Mouse (Mus musculus) embryonic facial prominence, embryonic 15.5 days (tissue): ENCODE measurements around the gene Srgap2. TPM values are rescaled to one million over a fixed set of nuclear protein-coding genes. Genes with fewer than 3 reads are reported as not detected.

Experiments
- ATAC-seq: fragments of 200-750 bp; cut with Nextera tagmentation; 2 replicates; pipeline ENCODE4 v1.8.0; 2017; ENCODE audit warnings: low read depth, moderate TSS enrichment; ENCODE audit not compliant: insufficient number of reproducible peaks, low FRiP score, low TSS enrichment
- H3K27ac ChIP-seq: fragments of 300-500 bp; sonication (generic); replicated peaks from 2 replicates; pipeline ENCODE4 v1.5.1; 2015; ENCODE audit warnings: mild to moderate bottlenecking, inconsistent platforms
- H3K27me3 ChIP-seq: fragments of 300-500 bp; sonication (generic); 2 replicates; pipeline ENCODE4 v1.6.1; 2015; ENCODE audit warnings: inconsistent platforms
- H3K36me3 ChIP-seq: fragments of 300-500 bp; sonication (generic); 2 replicates; pipeline ENCODE4 v1.6.1; 2015; ENCODE audit warnings: mild to moderate bottlenecking, inconsistent platforms
- H3K4me1 ChIP-seq: fragments of 300-500 bp; sonication (generic); 2 replicates; pipeline ENCODE4 v1.6.1; 2015; ENCODE audit warnings: inconsistent platforms
- H3K4me2 ChIP-seq: fragments of 300-500 bp; sonication (generic); replicated peaks from 2 replicates; pipeline ENCODE4 v1.6.1; 2015; ENCODE audit warnings: mild to moderate bottlenecking, inconsistent platforms
- H3K4me3 ChIP-seq: fragments of 300-500 bp; sonication (generic); replicated peaks from 2 replicates; pipeline ENCODE4 v1.5.1; 2015; ENCODE audit warnings: mild to moderate bottlenecking, inconsistent platforms
- H3K9ac ChIP-seq: fragments of 300-500 bp; sonication (generic); 2 replicates; pipeline ENCODE4 v1.6.1; 2015; ENCODE audit warnings: inconsistent platforms
- H3K9me3 ChIP-seq: fragments of 300-500 bp; sonication (generic); replicated peaks from 2 replicates; pipeline ENCODE4 v1.6.1; 2016; ENCODE audit warnings: inconsistent platforms
- WGBS: fragments of 180-500 bp; shearing (Covaris S2); methylation state at CpG from one replicate; pipeline ENCODE4 v1.1.7; 2015; 5-methylcytosine and 5-hydroxymethylcytosine counted together
- polyA plus RNA-seq: library from polyadenylated mRNA; unstranded; fragments of >200 nt; fragmentation: Nextera tagmentation; extraction: Ambion mirVana; gene quantifications from 2 replicates; pipeline ENCODE4 v1.2.1, GENCODE M21; 2015

Gene Srgap2
- polyA plus RNA-seq, 1 experiment from 2014 or later: 18.0 TPM

DNA sequence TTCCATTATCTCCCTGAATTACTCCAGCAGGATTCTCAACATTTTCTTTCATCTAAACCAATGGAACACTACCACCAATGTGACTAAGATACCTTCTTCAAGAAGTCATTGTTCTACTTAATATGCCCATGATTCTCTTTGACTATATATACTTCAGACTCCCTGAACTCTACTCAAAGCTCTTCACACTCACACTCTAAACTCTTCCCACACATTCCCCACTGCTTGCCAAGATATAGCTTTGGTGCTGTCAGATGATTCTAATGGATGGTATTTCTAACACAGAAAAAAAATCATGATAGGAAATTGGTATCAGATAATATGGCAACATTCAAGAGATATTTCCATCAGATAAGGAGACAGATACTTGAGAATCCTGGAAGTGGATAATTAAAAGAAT, 129.0 kb downstream of the Srgap2 start:
- H3K9ac ChIP-seq: no peak overlapping the region
- H3K9me3 ChIP-seq: no peaks in the 10 kb centered on the region
- H3K4me2 ChIP-seq: no peak overlapping the region
- no peaks in the 10 kb centered on the region for H3K4me1 ChIP-seq
- H3K27me3 ChIP-seq: no peaks in the 10 kb centered on the region
- H3K27ac ChIP-seq: no peak overlapping the region
- no peak for ATAC-seq
- 0 out of 2 replicates have a peak, but pooled peaks cover 2% of the 10 kb centered on the region for H3K36me3 ChIP-seq
- H3K4me3 ChIP-seq: no peak overlapping the region

DNA sequence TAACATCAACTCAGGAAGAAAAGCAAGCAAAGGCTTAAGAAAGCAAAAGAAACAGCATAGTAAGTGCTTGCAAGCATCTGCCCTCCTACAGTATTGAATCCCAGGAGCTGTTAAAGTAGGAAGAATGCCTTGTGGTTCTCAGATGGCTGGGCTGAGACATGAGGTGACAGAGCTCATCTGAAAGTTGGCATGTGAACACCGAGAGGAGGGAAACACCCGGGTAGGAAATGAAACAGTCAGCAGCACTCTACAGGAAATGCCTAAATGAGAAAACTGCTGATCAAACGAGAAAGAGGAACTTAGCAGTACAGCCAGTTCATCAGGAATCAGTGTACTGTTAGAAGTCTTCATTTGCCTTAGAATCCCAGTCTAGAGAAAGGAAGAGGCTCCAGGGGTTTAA, 142.7 kb downstream of the Srgap2 start:
- Histone ChIP-seq H3K4me3 (no peak overlapping the region), H3K36me3 (no peaks in the 10 kb centered on the region), H3K9me3 (no peaks in the 10 kb centered on the region), H3K9ac (no peak overlapping the region), H3K4me1 (0 out of 2 replicates have a peak, but pooled peaks cover 5% of the 10 kb centered on the region), H3K27ac (no peak overlapping the region), H3K27me3 (no peaks in the 10 kb centered on the region), H3K4me2 (no peak overlapping the region)
- no peak for ATAC-seq
- WGBS: 25% methylated on average over 3 of the region's 3 CpGs

DNA sequence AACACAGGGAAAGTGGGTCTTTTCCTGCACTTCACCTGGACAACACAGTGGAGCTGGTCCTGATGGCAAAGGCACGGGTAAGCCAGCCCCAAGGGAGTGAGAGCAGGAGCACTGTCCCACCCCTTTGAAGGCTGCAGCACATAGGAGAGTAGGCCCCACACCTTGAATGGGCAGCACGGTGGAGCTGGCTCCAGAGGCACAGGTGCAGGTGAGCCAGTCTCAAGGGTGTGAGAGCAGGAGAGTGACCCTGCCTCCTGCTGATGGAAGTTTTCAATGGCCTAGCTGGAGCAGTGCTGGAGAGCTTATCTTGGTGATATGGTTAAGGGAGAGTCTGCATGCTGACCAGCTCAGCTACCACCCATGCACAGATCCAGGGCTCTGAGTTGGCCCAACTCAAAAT, 145.0 kb downstream of the Srgap2 start:
- Histone ChIP-seq H3K9me3 (no peaks in the 10 kb centered on the region), H3K4me2 (no peak overlapping the region), H3K9ac (no peak overlapping the region), H3K4me3 (no peak overlapping the region), H3K27ac (no peak overlapping the region), H3K36me3 (peaks cover 7% of the 10 kb centered on the region; the same call in 1 of the 2 replicates), H3K4me1 (0 out of 2 replicates have a peak, but pooled peaks cover 10% of the 10 kb centered on the region), H3K27me3 (no peaks in the 10 kb centered on the region)
- no peak for ATAC-seq
- 72% methylated on average over 2 of the region's 2 CpGs for whole genome bisulfite sequencing

DNA sequence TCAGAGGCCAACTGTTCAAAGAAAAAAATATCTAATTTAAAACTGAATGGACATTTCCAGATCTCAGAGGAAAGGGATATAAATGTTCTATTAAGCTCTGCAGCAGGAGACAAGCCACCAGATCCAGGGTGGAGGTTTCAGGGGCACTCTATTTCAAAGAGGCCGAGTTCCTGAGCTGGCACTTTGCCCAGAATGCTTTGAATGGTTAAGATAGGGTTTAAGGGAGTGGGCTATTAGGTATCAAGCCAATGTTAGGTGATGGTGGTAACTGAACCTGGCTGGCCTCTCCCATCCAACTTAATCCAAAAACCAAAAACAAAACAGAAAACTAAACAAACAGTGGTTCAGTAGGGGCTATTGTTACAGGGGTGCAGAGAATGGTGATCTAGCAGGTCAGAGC, 146.9 kb downstream of the Srgap2 start:
- H3K4me2 ChIP-seq: no peak overlapping the region
- no peaks in the 10 kb centered on the region for H3K27me3 ChIP-seq
- H3K4me3 ChIP-seq: no peak overlapping the region
- no peaks in the 10 kb centered on the region for H3K9me3 ChIP-seq
- peak; percentile 75; the same call in 1 of the 2 replicates for ATAC-seq
- 30% methylated on average over 1 of the region's 1 CpGs for WGBS
- 0 out of 2 replicates have a peak, but pooled peaks cover 10% of the 10 kb centered on the region for H3K4me1 ChIP-seq
- no peak overlapping the region for H3K27ac ChIP-seq
- no peak overlapping the region for H3K9ac ChIP-seq
- H3K36me3 ChIP-seq: peaks cover 7% of the 10 kb centered on the region; the same call in 1 of the 2 replicates

DNA sequence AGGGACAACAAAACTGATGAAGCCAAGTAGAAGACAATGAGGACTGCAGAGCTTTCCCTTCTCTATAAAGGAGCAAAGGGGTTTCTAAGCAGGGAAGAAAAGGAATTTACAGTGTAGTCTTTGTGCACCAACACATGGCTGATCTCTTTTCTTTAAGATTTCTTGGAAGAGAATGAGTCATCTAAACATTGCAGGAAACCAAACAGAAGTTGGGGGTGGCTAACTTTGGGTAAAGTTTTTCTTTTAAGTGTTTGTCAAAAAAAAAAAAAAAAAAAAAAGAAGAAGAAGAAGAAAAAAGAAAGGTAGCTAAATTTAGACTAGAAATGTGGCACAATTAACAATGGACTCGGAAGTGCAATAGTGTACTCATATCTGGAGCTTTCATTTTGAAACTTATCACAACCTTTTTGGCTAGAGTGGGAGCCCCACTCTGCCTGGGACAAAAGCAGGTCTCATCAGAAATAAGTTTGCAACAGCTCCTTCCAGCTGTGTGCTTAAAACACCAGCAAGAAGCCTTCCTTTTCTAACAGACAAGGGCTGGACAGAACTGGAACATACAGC, 148.2 kb downstream of the Srgap2 start:
- WGBS: 54% methylated on average over 1 of the region's 1 CpGs
- peaks cover 7% of the 10 kb centered on the region; the same call in 1 of the 2 replicates for H3K36me3 ChIP-seq
- 0 out of 2 replicates have a peak, but pooled peaks cover 10% of the 10 kb centered on the region for H3K4me1 ChIP-seq
- ATAC-seq: no peak
- H3K4me2 ChIP-seq: no peak overlapping the region
- peak overlapping the region; percentile 22; the same call in 1 of the 2 replicates for H3K27ac ChIP-seq
- no peaks in the 10 kb centered on the region for H3K27me3 ChIP-seq
- no peak overlapping the region for H3K9ac ChIP-seq
- H3K9me3 ChIP-seq: no peaks in the 10 kb centered on the region
- no peak overlapping the region for H3K4me3 ChIP-seq

DNA sequence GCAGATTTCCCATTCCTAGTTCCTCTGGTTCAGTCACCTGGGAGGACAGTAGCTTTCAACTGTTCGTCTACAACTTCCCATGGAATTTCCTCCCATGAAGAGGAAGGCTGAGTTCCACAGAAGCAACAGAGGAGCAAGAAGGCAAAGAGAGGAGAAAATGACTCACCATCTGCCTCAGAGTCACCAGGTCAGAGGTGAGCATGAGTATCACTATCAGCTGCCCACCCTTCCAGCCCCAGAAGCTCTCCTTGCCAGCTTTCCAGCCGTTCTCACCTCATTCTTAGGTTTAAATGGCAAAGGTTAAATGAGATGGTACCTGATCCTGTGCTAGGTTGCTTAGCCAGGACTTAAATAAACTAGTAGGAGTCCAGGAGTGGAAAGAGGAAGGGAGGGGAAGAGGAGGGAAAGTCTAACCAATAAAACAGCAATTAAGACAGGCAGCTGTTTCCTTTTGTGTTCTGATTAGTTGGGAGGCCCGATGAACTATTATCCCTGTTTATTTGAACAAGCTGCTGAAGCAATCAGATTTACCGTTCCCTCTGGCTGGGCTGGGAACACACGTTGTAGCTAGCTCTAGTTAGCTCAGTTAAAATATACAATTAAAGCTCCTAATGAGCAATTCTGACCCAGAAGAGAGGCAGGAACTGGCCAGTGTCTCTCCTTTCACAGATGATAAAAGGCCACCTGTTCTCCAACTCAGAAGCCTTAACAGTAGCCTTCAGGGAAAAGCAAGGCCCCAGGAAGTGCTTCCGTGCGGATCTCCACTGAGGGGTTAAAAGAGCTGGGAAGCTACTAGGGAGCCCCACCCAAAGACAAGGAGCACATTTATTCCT, 148.9 kb downstream of the Srgap2 start:
- Histone ChIP-seq H3K9ac (no peak overlapping the region), H3K36me3 (peaks cover 7% of the 10 kb centered on the region; the same call in 1 of the 2 replicates), H3K4me3 (no peak overlapping the region), H3K4me1 (0 out of 2 replicates have a peak, but pooled peaks cover 10% of the 10 kb centered on the region), H3K27ac (no peak overlapping the region; the same call in 1 of the 2 replicates), H3K4me2 (no peak overlapping the region), H3K9me3 (no peaks in the 10 kb centered on the region), H3K27me3 (no peaks in the 10 kb centered on the region)
- WGBS: 44% methylated on average over 7 of the region's 7 CpGs
- ATAC-seq: no peak

DNA sequence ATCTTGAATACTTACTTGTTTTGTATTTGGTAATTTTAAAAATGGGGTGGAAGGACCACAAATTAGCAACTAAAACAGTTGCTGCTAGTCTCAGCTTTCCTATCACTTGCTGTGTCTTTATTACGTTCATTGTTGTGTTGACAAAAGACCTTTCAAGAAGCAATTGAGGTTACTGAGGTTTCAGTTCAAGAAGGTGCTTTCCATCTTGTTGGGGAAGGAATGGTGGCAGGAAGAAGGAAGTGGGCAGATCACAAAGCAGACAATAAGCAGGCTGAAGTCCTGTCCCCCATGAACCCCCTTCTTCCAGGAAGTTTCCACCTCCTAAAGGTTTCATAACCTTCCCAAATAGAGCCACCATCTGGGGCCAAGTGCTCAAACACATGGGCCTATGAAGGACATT, 161.3 kb downstream of the Srgap2 start:
- no peaks in the 10 kb centered on the region for H3K9me3 ChIP-seq
- WGBS: 90% methylated on average over 1 of the region's 1 CpGs
- no peaks in the 10 kb centered on the region for H3K27me3 ChIP-seq
- no peak overlapping the region for H3K9ac ChIP-seq
- ATAC-seq: no peak
- H3K4me3 ChIP-seq: no peak overlapping the region
- peaks cover 17% of the 10 kb centered on the region for H3K36me3 ChIP-seq
- H3K4me2 ChIP-seq: no peak overlapping the region
- H3K4me1 ChIP-seq: no peaks in the 10 kb centered on the region
- no peak overlapping the region for H3K27ac ChIP-seq

DNA sequence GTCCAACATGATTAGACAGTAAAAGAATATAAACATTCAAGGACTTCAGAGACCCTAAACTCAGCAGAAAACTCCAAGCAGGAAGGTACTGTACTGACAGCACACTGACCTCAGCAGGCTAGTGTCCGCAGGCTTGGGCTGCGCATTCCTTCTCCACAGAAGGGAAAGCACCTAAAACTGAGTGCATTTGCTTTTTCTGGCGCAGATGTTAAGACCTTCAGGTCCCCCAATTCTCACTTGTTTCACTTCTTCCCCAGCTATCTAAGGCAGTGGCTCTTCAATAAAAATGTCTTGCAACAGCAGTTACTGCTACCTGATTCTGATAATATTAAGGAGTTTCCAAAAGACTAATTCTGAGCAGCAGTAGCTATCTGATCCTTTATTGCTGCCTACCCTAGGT, 162.7 kb downstream of the Srgap2 start:
- ATAC-seq: no peak
- H3K4me2 ChIP-seq: no peak overlapping the region
- no peaks in the 10 kb centered on the region for H3K9me3 ChIP-seq
- no peaks in the 10 kb centered on the region for H3K27me3 ChIP-seq
- peaks cover 20% of the 10 kb centered on the region for H3K36me3 ChIP-seq
- H3K9ac ChIP-seq: no peak overlapping the region
- no peak overlapping the region for H3K27ac ChIP-seq
- 94% methylated on average over 3 of the region's 3 CpGs for WGBS
- no peak overlapping the region for H3K4me3 ChIP-seq
- no peaks in the 10 kb centered on the region for H3K4me1 ChIP-seq

DNA sequence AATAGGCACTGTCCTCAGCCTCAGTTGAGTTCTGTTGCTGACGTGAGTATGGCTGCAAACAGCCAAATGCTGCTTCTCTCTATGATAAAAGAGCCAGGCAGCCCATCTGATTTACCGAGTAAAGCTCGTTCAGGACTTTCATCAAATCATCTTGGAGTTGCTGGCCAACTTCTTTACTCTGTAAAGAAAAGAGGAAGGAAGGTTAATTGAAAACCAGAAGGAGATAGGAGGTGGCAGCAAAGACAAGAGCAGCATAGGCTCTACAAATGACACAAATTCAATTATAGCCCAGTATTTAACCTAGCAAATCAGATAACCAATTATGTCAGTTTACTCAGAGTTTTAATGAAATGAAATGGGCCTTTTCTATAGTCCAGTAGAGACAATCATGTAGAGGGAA, 163.3 kb downstream of the Srgap2 start:
- Histone ChIP-seq H3K9ac (no peak overlapping the region), H3K36me3 (peaks cover 20% of the 10 kb centered on the region), H3K4me1 (no peaks in the 10 kb centered on the region), H3K27me3 (no peaks in the 10 kb centered on the region), H3K9me3 (no peaks in the 10 kb centered on the region), H3K4me2 (no peak overlapping the region), H3K4me3 (no peak overlapping the region), H3K27ac (no peak overlapping the region)
- WGBS: 85% methylated on average over 3 of the region's 3 CpGs
- no peak for ATAC-seq

DNA sequence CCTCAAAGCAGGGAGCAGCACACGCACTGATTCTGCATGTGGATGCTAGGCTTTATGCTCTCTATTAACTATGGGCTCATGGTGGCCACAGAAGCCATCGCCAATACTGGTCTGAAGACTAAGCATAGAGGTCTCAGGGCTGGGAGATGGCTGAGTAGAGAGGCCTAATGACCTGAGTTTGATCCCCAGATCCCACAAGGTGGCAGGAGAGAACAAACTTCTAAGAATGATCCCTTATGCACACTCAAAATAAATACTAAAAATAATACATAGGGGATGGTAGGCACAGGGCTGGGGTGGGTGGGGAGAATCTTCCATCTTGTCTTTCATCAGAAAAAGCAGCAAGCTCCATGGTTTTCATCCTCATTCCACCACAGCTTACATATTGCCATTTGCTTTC, 165.1 kb downstream of the Srgap2 start:
- H3K27me3 ChIP-seq: no peaks in the 10 kb centered on the region
- 98% methylated on average over 2 of the region's 2 CpGs for WGBS
- H3K4me3 ChIP-seq: no peak overlapping the region
- no peak overlapping the region for H3K27ac ChIP-seq
- no peaks in the 10 kb centered on the region for H3K9me3 ChIP-seq
- ATAC-seq: no peak
- H3K9ac ChIP-seq: no peak overlapping the region
- H3K36me3 ChIP-seq: peaks cover 20% of the 10 kb centered on the region
- no peak overlapping the region for H3K4me2 ChIP-seq
- no peaks in the 10 kb centered on the region for H3K4me1 ChIP-seq

DNA sequence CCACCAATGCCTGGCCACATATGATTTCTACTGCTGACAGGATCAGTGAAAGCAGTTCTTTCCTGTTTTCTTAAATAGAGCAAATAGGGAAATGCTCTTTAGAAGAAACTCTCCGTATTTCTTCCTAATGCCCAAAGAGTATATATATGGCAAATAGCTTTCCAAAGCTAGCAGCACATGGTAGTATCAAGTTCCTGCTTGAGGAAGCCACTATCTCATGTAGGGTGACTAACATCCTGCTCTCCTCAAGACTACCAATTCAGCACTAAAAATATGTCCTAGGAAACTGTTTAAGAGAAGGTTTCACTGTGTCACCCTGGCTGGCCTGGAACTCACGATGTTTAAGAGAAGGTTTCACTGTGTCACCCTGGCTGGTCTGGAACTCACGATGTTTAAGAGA, 166.4 kb downstream of the Srgap2 start:
- 85% methylated on average over 3 of the region's 3 CpGs for WGBS
- Histone ChIP-seq H3K9ac (no peak overlapping the region), H3K9me3 (no peaks in the 10 kb centered on the region), H3K27ac (no peak overlapping the region), H3K4me2 (no peak overlapping the region), H3K36me3 (peaks cover 23% of the 10 kb centered on the region), H3K4me1 (no peaks in the 10 kb centered on the region), H3K4me3 (no peak overlapping the region), H3K27me3 (no peaks in the 10 kb centered on the region)
- no peak for ATAC-seq
